Mouse (Mus musculus) liver, embryonic 12.5 days (tissue): ENCODE data around the gene Acox2. TPM values are rescaled to one million over a fixed set of nuclear protein-coding genes. Genes with fewer than 3 reads are reported as not detected.

Experiments
- ATAC-seq: fragments of 200-750 bp; cut with Nextera tagmentation; 2 replicates; pipeline ENCODE4 v1.8.0; 2017; ENCODE audit warnings: moderate number of reproducible peaks, mild to moderate bottlenecking, moderate library complexity
- H3K27ac ChIP-seq: fragments of 300-500 bp; sonication (generic); 2 replicates; pipeline ENCODE4 v1.5.1; 2016; ENCODE audit warnings: mild to moderate bottlenecking
- H3K27me3 ChIP-seq: fragments of 300-500 bp; sonication (generic); replicated peaks from 2 replicates; pipeline ENCODE4 v1.6.1; 2016; ENCODE audit warnings: mild to moderate bottlenecking, moderate library complexity
- H3K36me3 ChIP-seq: fragments of 300-500 bp; sonication (generic); 2 replicates; pipeline ENCODE4 v1.6.1; 2016; ENCODE audit warnings: mild to moderate bottlenecking, moderate library complexity
- H3K4me1 ChIP-seq: fragments of 300-500 bp; sonication (generic); 2 replicates; pipeline ENCODE4 v1.6.1; 2016
- H3K4me2 ChIP-seq: fragments of 300-500 bp; sonication (generic); 2 replicates; pipeline ENCODE4 v1.6.1; 2016; ENCODE audit warnings: mild to moderate bottlenecking, moderate library complexity
- H3K4me3 ChIP-seq: fragments of 300-500 bp; sonication (generic); 2 replicates; pipeline ENCODE4 v1.5.1; 2016; ENCODE audit warnings: mild to moderate bottlenecking, moderate library complexity
- H3K9ac ChIP-seq: fragments of 300-500 bp; sonication (generic); 2 replicates; pipeline ENCODE4 v1.6.1; 2016; ENCODE audit warnings: mild to moderate bottlenecking, moderate library complexity
- H3K9me3 ChIP-seq: fragments of 300-500 bp; sonication (generic); replicated peaks from 2 replicates; pipeline ENCODE4 v1.6.1; 2016; ENCODE audit warnings: mild to moderate bottlenecking, moderate library complexity
- WGBS: fragments of 180-500 bp; shearing (Covaris S2); methylation state at CpG from one replicate; pipeline ENCODE4 v1.1.7; 2016; ENCODE audit not compliant: insufficient replicate concordance; 5-methylcytosine and 5-hydroxymethylcytosine counted together
- polyA plus RNA-seq: library from polyadenylated mRNA; unstranded; fragments of >200 nt; fragmentation: Nextera tagmentation; extraction: Ambion mirVana; gene quantifications from 2 replicates; pipeline ENCODE4 v1.2.1, GENCODE M21; 2016

The Acox2 gene
- polyA plus RNA-seq, 1 experiment from 2014 or later, result 2.8 TPM

GRCm38 (mm10) chr14:8262242-8262641 lies 3.1 kb upstream of the Acox2 start:
- H3K9me3 ChIP-seq, result no peaks in the 10 kb centered on the region
- H3K27ac ChIP-seq, result no peak overlapping the region
- no peak overlapping the region for H3K4me3 ChIP-seq
- no peak overlapping the region for H3K4me2 ChIP-seq
- H3K4me1 ChIP-seq, result peaks cover 12% of the 10 kb centered on the region; the same call in 1 of the 2 replicates
- WGBS, result 44% methylated on average over 1 of the region's 1 CpGs
- no peak for ATAC-seq
- H3K36me3 ChIP-seq, result no peaks in the 10 kb centered on the region
- no peak overlapping the region for H3K9ac ChIP-seq
- 0 out of 2 replicates have a peak, but pooled peaks cover 3% of the 10 kb centered on the region for H3K27me3 ChIP-seq

- H3K27me3 ChIP-seq, result 0 out of 2 replicates have a peak, but pooled peaks cover 3% of the 10 kb centered on the region
- H3K36me3 ChIP-seq, result no peaks in the 10 kb centered on the region
- H3K4me1 ChIP-seq, result peaks cover 12% of the 10 kb centered on the region; the same call in 1 of the 2 replicates
- H3K4me3 ChIP-seq, result no peak overlapping the region
- no peak overlapping the region for H3K27ac ChIP-seq
- H3K9me3 ChIP-seq, result no peaks in the 10 kb centered on the region
- WGBS, result 62% methylated on average over 5 of the region's 5 CpGs
- ATAC-seq, result no peak
- H3K9ac ChIP-seq, result no peak overlapping the region
- H3K4me2 ChIP-seq, result no peak overlapping the region
Measured at GRCm38 (mm10) chr14:8260214-8260613, 1.1 kb upstream of the Acox2 start.

- no peak for ATAC-seq
- WGBS, result 48% methylated on average over 3 of the region's 3 CpGs
- Histone ChIP-seq H3K4me3 (no peak overlapping the region), H3K9ac (no peak overlapping the region), H3K27me3 (0 out of 2 replicates have a peak, but pooled peaks cover 3% of the 10 kb centered on the region), H3K4me2 (no peak overlapping the region), H3K4me1 (peaks cover 12% of the 10 kb centered on the region; the same call in 1 of the 2 replicates), H3K27ac (0 out of 2 replicates have a peak overlapping the region, but pooled peaks have one; percentile 3), H3K36me3 (no peaks in the 10 kb centered on the region), H3K9me3 (no peaks in the 10 kb centered on the region)
Measured at GRCm38 (mm10) chr14:8258752-8259151, 401 bp downstream of the Acox2 start.

GRCm38 (mm10) chr14:8258335-8258627 lies 872 bp downstream of the Acox2 start:
- Histone ChIP-seq H3K9ac (no peak overlapping the region), H3K27ac (peak overlapping the region; percentile 40; the same call in 1 of the 2 replicates), H3K4me1 (peaks cover 12% of the 10 kb centered on the region; the same call in 1 of the 2 replicates), H3K4me2 (no peak overlapping the region), H3K27me3 (0 out of 2 replicates have a peak, but pooled peaks cover 3% of the 10 kb centered on the region), H3K4me3 (no peak overlapping the region), H3K36me3 (no peaks in the 10 kb centered on the region), H3K9me3 (no peaks in the 10 kb centered on the region)
- 27% methylated on average over 3 of the region's 3 CpGs for WGBS
- no peak for ATAC-seq

GRCm38 (mm10) chr14:8257521-8258334 lies 1.4 kb downstream of the Acox2 start:
- Histone ChIP-seq H3K27ac (peak overlapping the region; percentile 40; the same call in 1 of the 2 replicates), H3K4me3 (no peak overlapping the region), H3K9me3 (no peaks in the 10 kb centered on the region), H3K36me3 (no peaks in the 10 kb centered on the region), H3K4me2 (no peak overlapping the region), H3K9ac (no peak overlapping the region), H3K4me1 (peaks cover 12% of the 10 kb centered on the region; the same call in 1 of the 2 replicates), H3K27me3 (peaks cover 3% of the 10 kb centered on the region; the same call in 1 of the 2 replicates)
- whole genome bisulfite sequencing, result 49% methylated on average over 7 of the region's 7 CpGs
- ATAC-seq, result no peak

- H3K27ac ChIP-seq, result no peak overlapping the region
- peaks cover 12% of the 10 kb centered on the region; the same call in 1 of the 2 replicates for H3K4me1 ChIP-seq
- no peaks in the 10 kb centered on the region for H3K9me3 ChIP-seq
- no peaks in the 10 kb centered on the region for H3K36me3 ChIP-seq
- H3K27me3 ChIP-seq, result peaks cover 3% of the 10 kb centered on the region; the same call in 1 of the 2 replicates
- no peak overlapping the region for H3K9ac ChIP-seq
- 54% methylated on average over 5 of the region's 5 CpGs for WGBS
- H3K4me3 ChIP-seq, result no peak overlapping the region
- no peak for ATAC-seq
- H3K4me2 ChIP-seq, result no peak overlapping the region
Measured at GRCm38 (mm10) chr14:8256881-8257280, 2.3 kb downstream of the Acox2 start.

GRCm38 (mm10) chr14:8256072-8256471 lies 3.1 kb downstream of the Acox2 start:
- Histone ChIP-seq H3K27ac (no peak overlapping the region), H3K4me3 (no peak overlapping the region), H3K4me1 (peaks cover 12% of the 10 kb centered on the region; the same call in 1 of the 2 replicates), H3K9me3 (no peaks in the 10 kb centered on the region), H3K4me2 (no peak overlapping the region), H3K27me3 (peaks cover 3% of the 10 kb centered on the region; the same call in 1 of the 2 replicates), H3K9ac (no peak overlapping the region), H3K36me3 (no peaks in the 10 kb centered on the region)
- ATAC-seq, result no peak
- 57% methylated on average over 6 of the region's 6 CpGs for WGBS

- peaks cover 12% of the 10 kb centered on the region; the same call in 1 of the 2 replicates for H3K4me1 ChIP-seq
- no peak overlapping the region for H3K4me2 ChIP-seq
- H3K27ac ChIP-seq, result no peak overlapping the region
- H3K4me3 ChIP-seq, result no peak overlapping the region
- no peak; the same call in 1 of the 2 replicates for ATAC-seq
- no peaks in the 10 kb centered on the region for H3K36me3 ChIP-seq
- H3K9ac ChIP-seq, result no peak overlapping the region
- H3K27me3 ChIP-seq, result peaks cover 3% of the 10 kb centered on the region; the same call in 1 of the 2 replicates
- 41% methylated on average over 7 of the region's 7 CpGs for WGBS
- no peaks in the 10 kb centered on the region for H3K9me3 ChIP-seq
Measured at GRCm38 (mm10) chr14:8255076-8255729, 4.0 kb downstream of the Acox2 start.

GRCm38 (mm10) chr14:8251330-8251885 lies 7.7 kb downstream of the Acox2 start:
- no peak overlapping the region for H3K4me2 ChIP-seq
- ATAC-seq, result 0 out of 2 replicates have a peak, but pooled peaks have one; percentile 11
- no peak overlapping the region for H3K27ac ChIP-seq
- H3K4me3 ChIP-seq, result no peak overlapping the region
- no peaks in the 10 kb centered on the region for H3K36me3 ChIP-seq
- H3K9ac ChIP-seq, result no peak overlapping the region
- no peaks in the 10 kb centered on the region; the same call in 1 of the 2 replicates for H3K27me3 ChIP-seq
- H3K9me3 ChIP-seq, result no peaks in the 10 kb centered on the region
- no peaks in the 10 kb centered on the region for H3K4me1 ChIP-seq
- WGBS, result 82% methylated on average over 8 of the region's 8 CpGs

GRCm38 (mm10) chr14:8250141-8250871 lies 8.8 kb downstream of the Acox2 start:
- no peaks in the 10 kb centered on the region for H3K36me3 ChIP-seq
- no peaks in the 10 kb centered on the region for H3K9me3 ChIP-seq
- ATAC-seq, result no peak
- H3K4me2 ChIP-seq, result no peak overlapping the region
- WGBS, result 63% methylated on average over 9 of the region's 9 CpGs
- H3K9ac ChIP-seq, result no peak overlapping the region
- H3K4me1 ChIP-seq, result no peaks in the 10 kb centered on the region
- no peaks in the 10 kb centered on the region; the same call in 1 of the 2 replicates for H3K27me3 ChIP-seq
- no peak overlapping the region for H3K27ac ChIP-seq
- no peak overlapping the region for H3K4me3 ChIP-seq

- H3K36me3 ChIP-seq, result no peaks in the 10 kb centered on the region
- no peak overlapping the region for H3K4me3 ChIP-seq
- H3K4me1 ChIP-seq, result no peaks in the 10 kb centered on the region
- H3K9me3 ChIP-seq, result no peaks in the 10 kb centered on the region
- no peaks in the 10 kb centered on the region; the same call in 1 of the 2 replicates for H3K27me3 ChIP-seq
- 70% methylated on average over 1 of the region's 1 CpGs for WGBS
- no peak overlapping the region for H3K9ac ChIP-seq
- H3K4me2 ChIP-seq, result no peak overlapping the region
- no peak for ATAC-seq
- no peak overlapping the region for H3K27ac ChIP-seq
Measured at GRCm38 (mm10) chr14:8249206-8249605, 9.9 kb downstream of the Acox2 start.
